Mouse (Mus musculus) embryonic fibroblast, embryonic 13.5 days (primary cell): ENCODE measurements around the gene Olfr1390.
"Not testable (repeated sequence)": the region's sequence is repeated elsewhere in the genome, so short reads cannot be mapped to it uniquely, and the experiment has no call there.

ENCODE experiments used
- CTCF ChIP-seq: IDR thresholded peaks from 2 replicates; pipeline ENCODE4 v1.5.1; 2011; ENCODE audit warnings: mild to moderate bottlenecking, control low read depth, low read length, moderate library complexity, borderline replicate concordance; ENCODE audit not compliant: insufficient read depth
- POLR2A ChIP-seq: IDR thresholded peaks from 2 replicates; pipeline ENCODE4 v1.6.1; 2011; ENCODE audit warnings: low read depth, mild to moderate bottlenecking, control low read depth, low read length, moderate library complexity

- TF ChIP-seq POLR2A, CTCF: not testable (repeated sequence)
Observed at GRCm38 (mm10) chr11:49386118-49386517, 51.1 kb downstream of the Olfr1390 start.
